Mouse (Mus musculus): ENCODE measurements around the gene Ptdss2.

Gene Ptdss2

GRCm38 (mm10) chr7:141122689-141123516 is 721 bp downstream of the Ptdss2 start:
- DNase-seq (ENCODE audit: low read depth, low spot score), result peak; percentile 94

- DNase-seq (ENCODE audit: low read depth, low spot score), result no peak
Observed at GRCm38 (mm10) chr7:141123517-141123856, 1.3 kb downstream of the Ptdss2 start.

DNA sequence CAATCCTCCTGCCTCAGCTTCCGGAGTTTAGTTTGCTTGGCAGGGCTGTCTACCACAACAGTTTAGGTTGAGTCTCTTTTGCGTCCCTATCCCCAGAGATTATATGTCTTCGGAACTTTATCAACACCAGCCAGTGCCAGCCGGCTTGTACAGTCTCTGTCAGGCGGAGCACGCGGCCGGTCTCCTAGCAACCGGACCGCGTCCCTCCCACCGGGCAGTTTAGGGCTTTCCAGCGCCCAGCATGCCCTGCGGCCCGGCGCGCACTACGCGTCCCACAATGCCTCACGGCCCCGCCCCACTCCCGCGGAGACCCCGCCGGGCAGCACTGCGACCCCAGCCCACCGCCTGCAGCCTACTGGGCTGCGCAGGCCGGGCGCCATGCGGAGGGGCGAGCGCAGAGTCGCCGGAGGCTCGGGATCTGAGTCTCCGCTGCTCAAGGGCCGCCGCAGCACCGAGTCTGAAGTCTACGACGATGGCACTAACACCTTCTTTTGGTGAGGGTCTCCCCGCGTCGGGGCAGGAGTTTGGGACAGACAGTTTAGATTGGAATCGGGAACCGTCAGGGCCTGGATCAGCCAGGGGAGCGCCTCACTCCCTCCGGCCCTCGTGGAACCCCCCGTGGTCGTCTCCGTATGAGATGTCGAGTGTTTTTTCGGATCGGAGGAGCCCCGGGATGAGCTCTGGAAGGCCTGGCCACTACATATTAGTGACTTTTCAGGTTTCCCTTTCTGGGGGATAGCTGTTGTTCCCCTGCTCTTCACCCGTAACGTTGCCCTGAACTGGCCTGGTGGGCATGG is 9.0 kb downstream of the Ptdss2 start:
- DNase-seq (ENCODE audit: low read depth, low spot score), result peak; percentile 74

DNA sequence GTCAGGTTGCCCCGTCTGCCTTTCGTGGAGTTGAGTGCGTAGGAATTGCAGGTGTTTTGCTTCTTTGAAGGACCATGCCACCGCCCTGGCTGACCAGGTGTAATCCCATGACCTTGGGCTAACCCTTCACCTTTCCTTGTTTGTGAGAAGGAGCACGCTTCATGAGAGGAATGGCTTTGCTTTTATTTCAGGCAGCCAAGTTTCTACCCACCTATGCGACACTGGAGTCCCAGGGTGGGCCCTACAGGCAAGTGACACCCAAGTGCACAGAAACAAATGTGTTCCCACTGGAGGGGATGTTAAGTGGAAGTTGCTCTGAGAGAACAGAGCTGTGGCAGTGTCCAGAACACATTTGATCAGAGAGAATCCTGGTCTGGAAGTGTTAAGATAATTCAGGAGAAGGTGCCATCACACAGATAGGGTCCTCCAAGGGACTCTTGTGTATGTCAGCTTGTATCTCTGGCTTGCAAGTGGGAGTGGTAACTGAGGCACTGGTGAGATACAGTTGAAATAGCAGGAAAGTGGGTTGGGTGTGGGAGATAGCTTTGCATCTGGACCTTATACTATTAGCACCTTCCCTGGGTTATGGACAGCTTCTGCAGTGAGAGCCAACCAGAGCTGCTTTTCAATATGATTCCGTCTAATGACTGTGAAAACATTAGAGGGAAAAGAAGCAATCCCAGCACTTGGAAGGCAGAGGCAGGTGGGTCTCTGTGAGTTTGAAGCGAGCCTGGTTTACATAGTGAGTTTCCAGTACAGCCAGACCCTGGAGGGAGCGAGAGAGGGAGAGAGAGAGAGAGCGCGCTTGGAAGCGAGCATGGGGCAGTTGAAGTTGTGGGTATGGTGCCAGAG is 9.9 kb downstream of the Ptdss2 start:
- no peak for DNase-seq (ENCODE audit: low read depth, low spot score)

GRCm38 (mm10) chr7:141141326-141141725 is 19.1 kb downstream of the Ptdss2 start:
- no peak for DNase-seq (ENCODE audit: low read depth, low spot score)

GRCm38 (mm10) chr7:141143112-141143511 is 20.9 kb downstream of the Ptdss2 start:
- DNase-seq (ENCODE audit: low read depth, low spot score), result no peak

DNA sequence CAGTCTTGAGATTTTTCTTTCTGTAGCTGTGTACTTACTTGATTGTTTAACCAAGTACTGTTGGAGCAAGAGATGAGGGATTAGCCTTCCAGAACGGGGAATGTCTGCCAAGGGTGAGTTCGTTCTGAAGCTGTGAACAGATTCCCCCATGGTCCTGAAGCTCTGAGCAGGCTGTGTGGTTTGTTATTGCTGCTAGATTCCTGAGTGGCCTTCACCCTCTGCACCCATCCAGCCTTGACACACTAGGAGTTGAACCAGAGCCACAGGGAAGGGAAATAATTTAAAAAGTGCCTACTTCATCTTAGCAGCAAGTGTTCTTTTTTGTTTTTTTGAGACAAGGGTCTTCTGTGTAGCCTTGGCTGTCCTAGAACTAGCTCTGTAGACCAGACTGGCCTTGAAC is 21.7 kb downstream of the Ptdss2 start:
- no peak for DNase-seq (ENCODE audit: low read depth, low spot score)

- DNase-seq (ENCODE audit: low read depth, low spot score), result no peak
Observed at GRCm38 (mm10) chr7:141144650-141145049, 22.5 kb downstream of the Ptdss2 start.

- DNase-seq (ENCODE audit: low read depth, low spot score), result no peak
Observed at GRCm38 (mm10) chr7:141145403-141145802, 23.2 kb downstream of the Ptdss2 start.

GRCm38 (mm10) chr7:141146043-141146595 is 23.9 kb downstream of the Ptdss2 start:
- DNase-seq (ENCODE audit: low read depth, low spot score), result no peak

DNA sequence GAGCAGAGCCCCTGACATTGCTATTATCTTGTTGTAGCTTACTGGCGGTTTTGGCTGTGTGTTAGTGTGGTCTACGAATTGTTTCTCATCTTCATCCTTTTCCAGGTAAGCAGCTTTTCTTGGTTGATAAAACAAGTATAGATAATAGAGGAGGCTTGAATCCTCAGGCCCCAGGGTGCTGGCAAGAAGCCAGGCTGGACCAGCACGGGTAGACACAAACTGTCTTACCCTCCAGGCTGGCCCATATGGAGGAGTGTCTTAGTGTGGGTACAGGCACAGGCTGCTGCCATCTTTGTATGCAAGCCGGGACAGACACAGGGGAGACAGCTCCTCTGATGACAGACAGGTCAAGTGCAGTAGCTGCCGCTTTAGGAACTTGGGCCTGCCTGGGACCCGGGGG is 24.9 kb downstream of the Ptdss2 start:
- DNase-seq (ENCODE audit: low read depth, low spot score), result no peak

DNA sequence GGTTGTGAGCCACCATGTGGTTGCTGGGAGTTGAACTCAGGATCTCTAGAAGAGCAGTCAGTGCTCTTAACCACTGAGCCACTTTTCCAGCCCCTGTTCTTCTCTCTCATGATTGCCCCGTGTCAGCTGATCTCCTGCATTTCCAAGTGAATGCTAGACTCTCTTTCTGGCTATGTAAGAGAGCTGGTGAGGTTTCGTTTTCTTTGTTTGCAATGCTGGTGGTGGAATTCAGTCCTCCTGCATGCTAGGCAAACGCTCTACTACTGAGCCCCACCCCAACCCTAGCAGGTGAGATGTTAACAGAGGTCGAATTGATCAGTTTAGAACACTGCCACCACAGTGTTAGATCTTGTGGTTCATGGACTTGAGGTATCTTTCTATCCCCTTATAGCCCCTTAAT is 26.5 kb downstream of the Ptdss2 start:
- DNase-seq (ENCODE audit: low read depth, low spot score), result no peak

- DNase-seq (ENCODE audit: low read depth, low spot score), result no peak
Observed at GRCm38 (mm10) chr7:141155362-141155761, 33.2 kb downstream of the Ptdss2 start.

DNA sequence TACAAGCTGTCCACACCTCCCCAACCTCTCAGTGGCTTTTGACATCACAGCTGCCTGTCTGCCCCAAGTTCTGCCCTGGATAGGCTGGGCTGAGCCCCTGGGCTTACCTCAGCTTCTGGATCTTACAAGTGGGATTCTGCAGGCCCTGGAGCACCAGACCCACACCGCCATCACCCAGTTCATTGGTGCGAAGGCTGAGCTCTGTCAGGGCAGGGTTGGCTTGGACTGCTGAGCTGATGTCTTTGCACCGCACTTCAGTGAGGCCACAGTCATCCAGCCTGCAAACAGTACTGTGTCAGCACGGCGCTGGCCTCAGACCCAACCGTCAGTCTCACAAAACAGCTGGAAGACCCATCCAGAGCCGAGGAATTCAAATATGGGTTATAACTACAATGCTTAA is 42.2 kb downstream of the Ptdss2 start:
- no peak for DNase-seq (ENCODE audit: low read depth, low spot score)

DNA sequence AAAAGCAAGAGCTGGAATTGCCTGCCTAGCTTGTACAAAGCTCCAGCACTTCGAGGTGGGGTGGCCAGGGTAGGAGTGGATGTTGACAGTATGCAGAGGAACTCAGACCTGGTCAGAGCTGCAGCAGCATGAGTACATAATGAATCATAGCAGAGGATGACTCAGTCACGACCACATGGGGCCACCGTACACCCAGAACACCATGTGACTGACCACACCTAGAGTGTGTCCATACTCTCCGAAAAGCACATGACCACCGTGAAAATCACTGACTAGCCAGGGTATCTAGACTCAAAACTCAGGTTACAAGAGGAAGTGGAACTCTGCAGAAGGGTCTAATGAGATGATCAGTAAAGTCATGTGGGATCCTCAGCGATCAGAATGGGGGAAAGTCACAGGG is 42.7 kb downstream of the Ptdss2 start:
- DNase-seq (ENCODE audit: low read depth, low spot score), result no peak

- DNase-seq (ENCODE audit: low read depth, low spot score), result no peak
Observed at GRCm38 (mm10) chr7:141167901-141168517, 45.8 kb downstream of the Ptdss2 start.

- DNase-seq (ENCODE audit: low read depth, low spot score), result peak; percentile 74
Observed at GRCm38 (mm10) chr7:141168518-141168953, 46.4 kb downstream of the Ptdss2 start.

DNA sequence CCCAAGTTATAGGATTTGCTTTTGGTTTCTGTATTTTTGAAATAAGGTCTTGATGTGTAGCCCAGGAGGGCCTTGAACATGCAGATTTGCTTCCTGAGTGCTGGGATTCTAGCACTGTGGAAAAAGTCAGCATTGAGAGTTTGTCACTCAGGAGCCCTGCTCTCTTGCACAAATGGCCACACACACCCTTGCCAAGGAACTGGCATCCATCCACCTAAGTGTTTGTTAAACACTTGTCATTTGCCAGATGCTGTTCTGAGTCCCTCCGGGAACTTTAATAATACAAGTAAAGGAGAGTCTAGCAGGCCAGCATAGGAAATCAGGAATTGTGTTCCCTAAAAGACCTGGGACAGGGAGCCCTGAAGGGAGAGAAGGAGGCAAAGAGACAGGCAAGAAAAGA is 47.1 kb downstream of the Ptdss2 start:
- no peak for DNase-seq (ENCODE audit: low read depth, low spot score)

DNA sequence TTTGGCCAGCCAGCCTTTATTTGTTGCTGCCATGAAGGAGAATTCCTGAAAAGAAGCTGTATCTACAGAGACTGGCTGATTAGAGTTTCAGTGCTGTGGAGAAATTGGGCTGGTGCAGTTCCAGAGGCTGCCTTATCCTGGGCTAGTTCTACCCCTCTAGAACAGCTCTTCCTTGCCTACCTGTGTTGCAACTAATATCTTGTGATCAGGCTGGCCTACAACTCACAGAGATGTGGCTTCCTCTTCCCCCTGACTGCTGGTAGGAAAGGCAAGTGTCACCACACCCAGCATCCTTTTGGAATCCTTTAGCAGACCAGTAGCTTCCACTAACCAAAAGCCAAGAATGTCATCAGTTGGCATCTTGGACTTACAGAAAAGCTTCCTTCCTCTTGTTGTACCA is 47.7 kb downstream of the Ptdss2 start:
- no peak for DNase-seq (ENCODE audit: low read depth, low spot score)

DNA sequence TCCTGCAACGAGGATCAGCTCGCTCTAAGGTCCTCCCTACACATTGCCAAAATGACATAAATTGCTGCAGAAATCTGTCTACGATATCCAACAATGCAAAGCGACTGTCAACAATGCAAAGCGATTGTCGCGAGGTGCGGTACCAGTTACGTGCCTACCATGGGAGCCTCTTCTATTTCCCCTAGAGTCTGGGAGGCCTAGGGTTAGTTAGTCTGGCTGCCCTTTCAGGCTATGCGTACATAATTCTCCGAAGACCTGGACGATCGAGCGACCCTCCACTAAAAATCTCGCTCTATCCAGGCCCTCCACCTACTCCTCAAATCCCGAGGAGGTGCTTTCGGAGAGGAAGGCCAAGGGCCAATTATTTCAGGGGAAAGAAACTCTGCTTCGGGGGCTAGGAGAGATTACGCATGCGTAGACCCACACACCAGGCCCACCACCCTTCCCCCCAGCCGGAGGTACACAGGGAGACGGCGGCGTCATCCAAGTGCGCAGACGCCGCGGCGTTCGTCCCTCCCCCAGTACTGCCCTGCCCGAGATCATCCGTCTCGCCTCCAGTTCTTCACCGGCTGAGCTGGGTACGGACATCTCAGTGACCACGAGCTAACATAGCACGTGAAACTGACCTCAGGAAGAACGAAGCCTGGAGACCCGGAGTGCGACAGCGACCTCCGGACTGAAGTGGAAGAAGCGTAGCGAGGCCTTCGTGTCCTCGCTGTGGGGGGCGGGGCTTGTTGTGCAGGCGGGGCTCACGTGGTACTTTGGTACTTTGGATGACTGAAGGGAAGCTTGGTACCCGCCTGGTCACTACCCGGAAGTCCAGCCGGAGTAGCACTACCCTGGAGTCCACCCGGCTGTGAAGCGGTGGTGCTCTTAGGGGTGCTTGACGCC is 50.2 kb downstream of the Ptdss2 start, which contains the start of gene Rnh1:
Gene Rnh1, minus strand, starts transcription at position 742 of the 891 bp plus-strand sequence.
- DNase-seq (ENCODE audit: low read depth, low spot score), result peak; percentile 94

Data from telencephalon, adult 2 months (tissue).